Mouse (Mus musculus): ENCODE measurements around the gene Arhgap29. TPM values are rescaled to one million over a fixed set of nuclear protein-coding genes. Genes with fewer than 3 reads are reported as not detected.

Gene Arhgap29
- polyA plus RNA-seq, 2 experiments from 2014 or later: 0.92 to 0.94 TPM

DNA sequence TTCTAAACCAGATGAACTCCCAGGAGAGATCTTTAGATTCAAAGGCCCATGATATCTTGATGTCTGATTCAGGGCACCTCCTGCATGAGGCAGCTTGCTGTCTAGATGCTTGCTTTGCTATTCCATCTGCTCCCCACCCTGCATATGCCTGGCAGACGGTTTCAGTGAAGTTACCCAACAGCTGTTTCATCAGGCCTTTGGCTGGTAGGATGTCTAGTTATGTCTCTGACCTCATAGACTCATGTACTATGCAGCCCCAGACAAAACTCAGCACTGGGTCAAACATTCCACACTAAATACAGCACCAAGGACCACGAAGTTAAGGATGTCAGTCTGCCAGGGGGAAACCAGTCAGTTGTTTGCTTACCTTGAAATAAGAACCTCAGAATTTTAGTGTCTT, 6.4 kb upstream of the Arhgap29 start:
- no peak for ATAC-seq

GRCm38 (mm10) chr3:121946765-121947164, 5.6 kb upstream of the Arhgap29 start:
- no peak for ATAC-seq

GRCm38 (mm10) chr3:121950139-121950538, 2.2 kb upstream of the Arhgap29 start:
- ATAC-seq: no peak

DNA sequence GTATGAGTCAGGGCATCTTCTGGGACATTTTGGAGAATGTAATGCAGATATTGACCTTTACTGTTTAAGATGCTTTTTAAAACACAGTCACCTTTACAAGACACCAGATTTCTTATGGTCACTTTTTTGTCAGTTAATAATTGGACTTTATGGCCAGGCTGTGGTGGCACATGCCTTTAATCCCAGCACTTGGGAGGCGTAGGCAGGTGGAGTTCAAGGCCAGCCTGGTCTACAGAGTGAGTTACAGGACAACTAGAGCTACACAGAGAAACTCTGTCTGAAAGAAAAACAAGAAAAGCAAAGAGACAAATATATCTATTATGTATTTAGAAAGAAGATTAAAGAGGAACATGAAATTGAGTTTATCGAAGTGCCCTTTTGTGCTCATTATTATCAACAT, 1.2 kb upstream of the Arhgap29 start:
- no peak for ATAC-seq

DNA sequence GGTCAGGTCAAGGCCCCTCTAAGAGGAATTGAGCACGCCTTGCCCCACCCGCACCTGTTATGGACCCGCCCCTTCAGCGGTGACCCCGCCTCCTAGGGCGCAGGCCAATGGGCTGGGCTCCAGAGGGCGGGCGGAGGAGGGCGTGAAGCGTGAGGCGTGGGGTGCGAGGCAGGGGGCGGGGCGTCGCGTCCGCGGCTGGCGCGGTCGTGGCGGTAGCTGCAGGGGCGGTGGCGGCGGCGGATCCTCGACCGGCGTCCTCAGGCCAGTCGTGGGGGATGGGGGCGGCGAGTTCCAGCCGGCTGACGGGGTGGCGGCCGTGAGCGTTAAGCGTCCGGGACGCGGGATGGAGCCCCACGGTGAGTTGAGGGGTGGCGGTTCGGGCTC, 700 bp downstream of the Arhgap29 start:
- peak; percentile 70 for ATAC-seq

DNA sequence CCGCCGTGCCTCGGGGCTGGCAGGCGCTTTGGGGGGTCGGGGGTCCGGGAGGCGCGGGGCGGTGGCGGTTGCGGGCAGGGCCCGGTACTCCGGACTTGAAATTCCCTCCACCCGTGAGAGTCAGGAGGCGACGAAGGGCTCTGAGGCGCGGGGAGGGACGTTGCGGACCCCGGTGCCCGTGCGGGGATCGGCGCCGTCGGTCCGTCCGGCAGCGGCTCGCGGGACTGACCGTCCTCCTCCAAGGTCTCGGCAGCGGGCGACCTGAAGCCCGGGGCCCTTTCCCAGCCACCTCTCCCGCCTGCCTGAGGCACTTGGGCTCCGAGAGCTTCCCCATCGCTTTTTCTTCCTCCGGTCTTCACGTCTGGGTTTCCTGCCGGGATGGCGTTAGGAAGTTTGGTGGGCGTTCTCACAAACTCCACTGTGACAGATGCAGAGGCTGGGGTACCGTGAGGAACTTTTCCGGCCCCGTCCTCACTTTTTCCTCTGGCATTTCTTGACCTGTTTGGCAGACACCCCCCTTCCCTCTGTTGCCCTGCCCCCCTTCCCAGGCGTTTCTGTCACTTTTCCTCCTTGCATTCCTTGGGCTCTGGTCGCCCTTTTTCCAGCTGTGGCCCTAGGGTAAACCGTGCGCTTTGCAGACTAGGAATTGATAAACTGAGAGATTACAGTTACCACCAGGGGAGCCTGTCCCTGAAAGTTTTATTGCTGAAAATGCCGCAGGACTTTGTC, 1.3 kb downstream of the Arhgap29 start:
- no peak for ATAC-seq

- ATAC-seq: no peak
Observed at GRCm38 (mm10) chr3:121954421-121954820, 2.1 kb downstream of the Arhgap29 start.

DNA sequence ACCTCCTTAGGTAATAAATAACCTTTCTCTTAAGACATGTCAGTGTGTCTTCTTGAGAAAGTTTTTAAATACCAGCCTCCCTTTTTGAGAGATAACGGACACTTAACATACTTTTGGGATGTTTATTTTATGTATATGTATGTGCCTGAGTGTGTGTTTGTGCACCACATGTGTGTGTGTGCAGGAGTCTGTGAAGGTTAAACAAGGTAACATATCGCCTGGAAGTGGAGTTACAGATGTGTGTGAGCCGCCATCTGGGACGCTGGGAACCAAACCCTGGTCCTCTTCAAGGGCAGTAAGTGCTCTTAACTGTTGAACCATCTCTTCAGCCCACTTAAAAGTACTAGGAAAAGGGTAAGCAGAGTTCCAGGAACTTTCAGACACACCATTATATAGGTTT, 3.2 kb downstream of the Arhgap29 start:
- ATAC-seq: no peak

DNA sequence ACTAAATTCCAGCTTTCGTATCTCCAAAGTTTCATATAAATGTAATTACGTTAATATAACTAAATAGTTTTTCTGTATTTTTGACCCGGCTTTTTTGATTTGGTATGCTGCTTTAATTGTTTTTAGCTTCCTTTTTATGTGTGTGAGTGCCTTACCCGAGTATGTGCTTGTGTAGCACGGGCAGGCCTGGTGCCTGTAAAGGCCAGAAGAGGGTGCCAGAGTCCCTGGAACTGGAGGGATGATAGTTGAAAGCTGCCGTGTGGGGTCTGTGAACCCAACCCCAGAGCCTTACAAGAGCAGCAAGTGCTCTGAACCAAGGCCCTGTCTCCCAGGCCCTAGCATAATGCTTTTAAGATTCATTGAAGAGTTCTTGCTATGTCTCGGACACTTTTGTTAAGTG, 4.4 kb downstream of the Arhgap29 start:
- ATAC-seq: no peak

DNA sequence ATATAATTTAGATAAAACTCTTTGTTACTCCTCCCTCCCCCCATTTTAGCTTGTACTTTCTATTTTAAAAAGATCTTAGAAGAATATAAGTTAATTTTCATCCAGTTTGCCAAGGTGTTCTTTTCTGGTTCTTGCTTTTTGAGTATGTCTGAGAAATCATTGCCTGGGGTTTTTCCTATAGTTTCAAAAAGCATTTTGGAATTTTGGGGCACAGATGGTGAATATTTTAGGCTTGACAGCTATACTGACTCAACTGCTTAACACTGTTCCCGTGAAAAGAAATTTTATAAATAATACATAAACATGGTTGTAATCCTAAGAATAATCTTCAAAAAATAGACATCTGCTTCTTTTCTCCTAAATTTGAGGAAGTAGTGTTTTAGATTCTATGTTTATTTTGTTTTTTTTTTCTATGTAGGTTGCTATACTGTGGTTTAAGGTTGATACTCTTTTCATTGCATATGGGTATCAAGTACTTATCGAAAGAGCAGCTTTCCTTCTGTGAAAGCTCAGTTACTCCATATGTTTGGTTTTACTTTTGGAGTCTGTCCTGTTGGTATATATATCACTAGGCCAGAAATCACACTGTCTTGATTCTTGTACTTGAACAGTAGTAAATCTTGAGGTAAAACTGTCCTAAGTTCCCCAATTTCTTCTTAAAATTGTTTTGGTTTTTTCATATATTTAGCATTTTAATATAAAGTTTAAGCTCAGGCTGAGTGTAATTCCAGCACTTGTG, 5.4 kb downstream of the Arhgap29 start:
- ATAC-seq: no peak

DNA sequence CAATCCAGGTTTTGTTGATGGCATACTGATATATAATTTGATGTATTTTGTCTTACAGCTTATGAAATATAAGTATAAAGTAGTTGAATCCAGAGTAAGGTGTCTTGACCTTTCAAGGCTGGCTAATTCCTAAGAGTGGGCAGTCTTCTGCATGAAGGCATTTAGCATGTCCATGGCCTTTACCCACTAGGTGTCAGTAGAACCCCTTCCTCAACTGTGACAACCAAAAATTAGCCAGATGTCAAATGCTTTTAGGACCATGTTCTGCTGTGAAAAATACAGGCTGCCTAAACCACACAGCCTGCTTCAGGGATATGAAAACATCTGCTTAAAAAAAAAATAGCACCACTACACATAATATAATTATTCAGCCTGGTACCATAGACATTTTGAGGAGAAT, 11.8 kb downstream of the Arhgap29 start:
- ATAC-seq: no peak

GRCm38 (mm10) chr3:121967681-121968476, 15.5 kb downstream of the Arhgap29 start:
- peak; percentile 96 for ATAC-seq

GRCm38 (mm10) chr3:121968621-121969020, 16.3 kb downstream of the Arhgap29 start:
- ATAC-seq: no peak

- ATAC-seq: no peak
Observed at GRCm38 (mm10) chr3:121969451-121969850, 17.1 kb downstream of the Arhgap29 start.

- ATAC-seq: no peak
Observed at GRCm38 (mm10) chr3:121973761-121974160, 21.4 kb downstream of the Arhgap29 start.

GRCm38 (mm10) chr3:121975381-121975780, 23.0 kb downstream of the Arhgap29 start:
- no peak for ATAC-seq

- no peak for ATAC-seq
Observed at GRCm38 (mm10) chr3:121981306-121981705, 29.0 kb downstream of the Arhgap29 start.

GRCm38 (mm10) chr3:121982450-121982849, 30.1 kb downstream of the Arhgap29 start:
- ATAC-seq: no peak

- no peak for ATAC-seq
Observed at GRCm38 (mm10) chr3:121995125-121995524, 42.8 kb downstream of the Arhgap29 start.

- no peak for ATAC-seq
Observed at GRCm38 (mm10) chr3:121999934-122000333, 47.6 kb downstream of the Arhgap29 start.

DNA sequence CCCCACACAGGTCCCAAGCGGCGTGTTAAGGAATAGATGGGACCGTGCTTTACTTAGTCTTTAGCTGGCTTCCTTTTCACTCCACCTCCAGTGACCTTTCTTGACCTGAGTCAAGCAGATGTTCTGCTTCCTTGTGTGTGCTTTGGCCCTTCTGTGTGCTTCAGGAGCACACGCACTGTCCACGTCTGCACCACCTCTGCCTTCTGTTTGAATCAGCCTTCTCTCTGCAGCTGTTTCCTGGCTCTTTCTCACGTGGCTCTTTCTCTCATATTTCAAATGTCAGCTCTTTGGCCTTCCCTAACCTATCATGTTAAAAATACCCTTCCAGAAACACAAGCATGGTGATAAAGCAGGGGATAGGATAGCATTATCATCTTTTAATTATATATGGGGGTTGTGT, 49.2 kb downstream of the Arhgap29 start:
- no peak for ATAC-seq

GRCm38 (mm10) chr3:122009818-122010217, 57.5 kb downstream of the Arhgap29 start:
- no peak for ATAC-seq

DNA sequence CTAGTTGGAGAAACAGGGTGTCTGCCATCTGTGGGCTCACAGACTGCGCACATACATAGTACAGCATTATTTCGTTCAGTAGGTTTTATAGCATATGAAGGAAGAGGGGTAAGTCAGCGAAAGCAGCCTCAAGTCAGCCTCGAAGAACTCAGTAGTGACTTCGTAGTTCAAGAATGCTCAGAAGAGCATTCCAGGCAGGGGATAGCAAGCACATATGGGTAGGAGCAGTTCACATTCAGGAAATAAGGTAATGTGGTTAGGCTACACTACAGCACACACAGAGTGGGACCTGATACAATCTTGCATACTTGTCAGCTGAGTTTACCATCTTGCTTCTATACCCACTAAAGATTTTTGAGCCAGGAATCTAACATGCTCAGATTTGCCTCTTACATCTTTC, 58.0 kb downstream of the Arhgap29 start:
- no peak for ATAC-seq
